ENCODE assay signal across 8 mouse cellular contexts in genomic region chr5:134373912-134374488, GRCm38 (mm10). TPM values are rescaled to one million over a fixed set of nuclear protein-coding genes. Genes with fewer than 3 reads are reported as not detected.
A peak's percentile ranks its signal among the peaks of the same experiment; 100 is the strongest.
DNase-seq lines count a peak whose midpoint lies in the region.

No protein-coding gene starts in this region.

- DNase-seq in A20 (ENCODE audit: low read depth, low spot score) (peak; percentile 75), liver (peak; percentile 41)
- DNase-seq in Muller cell, postnatal 12 days (ENCODE audit: inconsistent ontology term), result peak; percentile 25
- peak; percentile 67 to 73 for DNase-seq in cerebellum, postnatal 14 days
- DNase-seq in heart, adult 8-10 months (ENCODE audit: low spot score), result peak; percentile 76
- DNase-seq in kidney, adult 8-10 months, result peak; percentile 48 to 65
- peak; percentile 34 for DNase-seq in neural tube, embryonic 10.5 days (ENCODE audit: extremely low spot score, low spot score)
- DNase-seq in thymus, postnatal 14 days, result peak; percentile 65

RNA-seq across cellular contexts. Expression of gene Gtf2i, which starts 59.4 kb away (rescaled TPM):
- 100 to 1,000 TPM; 183 to 210 (median 205) TPM for total RNA-seq in heart, adult 8-10 months (2022)

Comparison
In these comparisons a context has a peak if more than half of its experiments do, and no peak if none do; other contexts are left out.
1. Peak in every context shown above with its lines: DNase-seq.
2. DNase-seq: peak in every context shown above with its lines; median percentile 76 in heart, adult 8-10 months; 75 in A20; 70 in cerebellum, postnatal 14 days; 65 in thymus, postnatal 14 days; 56 in kidney, adult 8-10 months; 41 in liver; 34 in neural tube, embryonic 10.5 days; 25 in Muller cell, postnatal 12 days.